Mouse (Mus musculus) fibroblast of lung, adult 2 months (primary cell): Measurements from ENCODE around the gene Rbm24.

Source experiments
- DNase-seq: peaks from one replicate; pipeline ENCODE4 v3.0.0-alpha.2; 2011; ENCODE audit warnings: low read depth

Rbm24 gene

DNA sequence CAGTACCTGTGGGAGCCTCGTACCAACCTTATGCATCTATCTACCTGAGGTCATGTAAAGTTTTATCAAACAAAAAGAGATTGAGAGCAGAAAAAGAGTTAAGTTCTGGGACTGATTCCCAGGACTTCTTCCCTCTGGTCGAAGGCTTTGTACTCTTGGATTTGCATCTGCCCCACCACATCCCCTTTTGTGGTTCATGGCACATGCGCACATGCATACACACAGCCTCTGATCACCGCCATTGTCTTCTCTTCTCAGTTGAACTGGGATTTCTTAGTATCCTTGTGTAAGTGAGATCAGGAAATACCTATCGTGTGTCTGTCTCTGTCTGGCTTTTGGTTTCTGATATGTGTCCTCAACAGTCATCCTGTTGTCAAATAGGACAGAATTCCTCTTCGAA, 20.7 kb downstream of the Rbm24 start:
- no peak for DNase-seq

DNA sequence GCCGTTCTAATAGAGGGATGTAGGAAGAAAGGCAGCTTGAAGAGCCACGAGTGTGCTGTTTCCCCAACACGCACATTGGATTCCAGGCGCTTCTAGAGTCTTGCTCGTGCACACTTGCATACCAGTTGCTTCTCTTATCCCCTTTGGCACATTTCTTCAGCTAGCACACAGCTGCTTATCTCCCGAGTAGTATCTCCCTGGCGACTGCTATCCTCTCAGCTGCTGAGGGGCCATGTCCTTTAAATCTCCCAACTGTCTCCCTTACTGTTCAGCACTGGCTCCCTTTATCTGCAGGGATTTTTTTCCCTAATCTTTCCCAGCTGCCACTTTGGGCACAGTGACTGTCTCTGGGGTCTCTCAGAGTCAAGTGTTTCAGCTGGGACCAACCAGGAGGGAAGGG, 25.8 kb downstream of the Rbm24 start:
- DNase-seq, result no peak

DNA sequence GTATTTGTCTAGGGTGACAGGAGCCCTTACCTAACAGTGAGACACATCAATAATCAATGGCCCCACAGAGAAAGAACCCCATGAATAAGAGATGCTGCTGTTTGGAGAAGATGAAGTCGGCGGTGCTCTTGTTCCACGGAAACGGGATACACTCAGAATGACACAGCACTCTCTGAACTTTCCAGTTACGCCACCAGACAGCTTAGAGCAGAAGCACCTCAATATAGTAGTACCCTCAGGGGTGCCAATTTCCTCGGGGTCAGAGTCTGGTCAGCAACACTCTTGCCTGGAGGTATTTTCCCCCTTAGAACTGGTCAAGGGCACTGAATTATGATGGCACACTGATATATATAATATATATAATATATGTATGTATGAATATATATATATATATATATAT, 27.8 kb downstream of the Rbm24 start:
- no peak for DNase-seq

DNA sequence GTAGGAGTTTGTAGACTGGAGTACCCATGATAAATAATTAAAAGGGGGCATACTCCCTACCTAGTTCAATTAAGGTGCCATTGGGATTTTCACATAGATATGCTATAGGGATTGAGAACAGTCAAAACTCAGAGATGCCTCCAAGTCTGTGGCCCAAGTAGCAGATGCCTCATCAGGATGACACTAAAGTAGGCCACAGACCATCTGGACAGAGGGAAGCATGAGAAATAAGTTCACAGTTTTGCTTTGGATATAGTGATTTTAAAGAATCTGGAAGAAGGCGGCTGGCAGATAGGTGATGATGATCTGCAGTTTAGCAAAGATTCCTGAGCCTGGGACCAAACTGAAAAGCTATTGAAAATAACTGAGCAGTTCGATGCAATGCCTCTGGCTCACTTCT, 30.0 kb downstream of the Rbm24 start:
- no peak for DNase-seq

DNA sequence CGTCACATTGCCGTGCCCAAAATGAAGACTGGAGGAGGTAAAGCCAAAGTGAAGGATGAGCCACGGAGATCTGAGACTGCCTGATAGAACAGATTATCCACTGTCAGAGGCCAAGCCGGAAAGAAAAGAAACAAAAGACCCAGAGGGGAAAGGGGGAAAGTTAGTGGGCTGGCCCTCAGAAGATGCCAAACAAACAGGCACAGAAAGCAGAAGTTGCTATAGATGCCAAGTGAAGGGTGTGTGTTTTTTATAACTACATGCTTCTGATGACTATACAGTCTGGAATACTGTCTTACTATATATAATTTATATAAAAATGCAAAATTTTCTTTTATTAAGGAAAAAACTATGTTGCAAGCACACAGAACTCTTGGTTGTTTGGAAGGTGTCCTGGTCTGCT, 31.7 kb downstream of the Rbm24 start:
- no peak for DNase-seq

DNA sequence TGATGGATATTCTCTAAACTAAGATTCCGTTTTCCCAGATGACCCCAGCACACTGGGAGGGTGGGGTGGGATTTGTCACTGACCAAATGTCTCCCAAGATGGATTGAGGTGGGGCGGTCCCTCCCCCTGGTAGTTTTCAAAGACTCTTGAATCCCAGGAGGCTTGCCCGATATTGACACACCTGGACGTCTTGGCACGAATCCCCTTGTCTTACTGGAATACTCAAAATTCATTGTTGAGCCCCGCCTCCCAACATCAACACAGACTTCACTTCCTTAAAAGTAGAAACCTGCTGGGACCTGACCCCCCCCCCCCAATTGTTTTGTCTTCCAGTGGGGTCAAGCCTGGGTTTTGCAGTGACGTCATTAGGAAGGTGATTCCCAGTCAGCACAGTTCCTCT, 32.4 kb downstream of the Rbm24 start:
- DNase-seq, result no peak

DNA sequence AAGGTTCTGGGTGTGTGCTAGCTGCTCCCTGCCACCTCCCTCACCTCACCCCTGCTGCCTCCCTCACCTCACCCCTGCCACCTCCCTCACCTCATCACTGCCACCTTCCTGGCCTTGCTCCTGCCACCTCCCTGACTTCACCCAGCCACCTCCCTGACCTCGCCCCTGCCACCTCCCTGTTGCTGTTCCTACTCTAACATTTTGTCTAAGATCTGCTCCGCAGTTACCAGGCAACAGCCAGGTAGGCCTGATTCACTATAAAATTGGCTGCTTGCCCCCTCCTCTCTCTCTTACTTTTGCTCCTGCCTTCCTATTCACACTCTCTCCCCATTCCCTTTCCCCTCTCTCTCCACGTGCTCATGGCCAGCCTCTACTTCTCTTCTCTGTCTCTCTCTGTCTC, 33.3 kb downstream of the Rbm24 start:
- DNase-seq, result no peak

DNA sequence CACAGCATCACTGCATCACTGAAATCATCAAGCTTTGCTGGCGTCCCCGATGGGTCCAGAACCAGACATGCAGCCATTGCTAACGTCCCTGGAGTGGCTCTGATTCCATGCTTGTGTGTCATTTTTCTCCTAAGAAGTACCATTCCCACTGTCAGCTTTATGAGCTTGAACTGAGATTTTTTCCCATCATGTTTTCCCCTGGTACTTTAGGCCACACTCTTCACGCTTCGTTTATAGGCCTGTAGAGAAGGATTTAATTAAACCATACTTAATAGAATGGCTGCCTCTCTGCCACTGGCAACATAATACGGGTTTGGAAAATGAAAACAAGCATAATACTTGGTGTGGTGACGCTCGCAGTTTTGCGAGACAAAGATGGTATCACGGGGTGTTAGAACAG, 41.3 kb downstream of the Rbm24 start:
- DNase-seq, result no peak

DNA sequence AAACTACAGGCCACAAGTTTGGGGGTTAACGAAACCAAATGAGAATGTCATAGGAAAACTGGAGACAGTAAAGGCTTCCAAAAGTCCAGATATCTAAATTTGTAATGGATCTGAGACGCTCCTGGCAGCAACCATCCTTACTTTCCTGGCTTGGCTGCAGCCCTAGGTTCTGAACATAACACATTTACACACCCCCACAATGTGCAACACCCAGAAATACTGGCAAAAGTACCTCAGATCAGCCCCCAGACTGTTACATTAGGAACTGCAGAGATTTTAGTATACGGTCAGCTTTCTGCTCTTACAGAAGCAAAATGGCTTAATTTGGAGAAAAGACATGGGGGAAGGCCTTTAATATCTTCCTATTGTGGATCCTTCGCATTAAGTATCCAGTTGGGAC, 44.0 kb downstream of the Rbm24 start:
- DNase-seq, result no peak

DNA sequence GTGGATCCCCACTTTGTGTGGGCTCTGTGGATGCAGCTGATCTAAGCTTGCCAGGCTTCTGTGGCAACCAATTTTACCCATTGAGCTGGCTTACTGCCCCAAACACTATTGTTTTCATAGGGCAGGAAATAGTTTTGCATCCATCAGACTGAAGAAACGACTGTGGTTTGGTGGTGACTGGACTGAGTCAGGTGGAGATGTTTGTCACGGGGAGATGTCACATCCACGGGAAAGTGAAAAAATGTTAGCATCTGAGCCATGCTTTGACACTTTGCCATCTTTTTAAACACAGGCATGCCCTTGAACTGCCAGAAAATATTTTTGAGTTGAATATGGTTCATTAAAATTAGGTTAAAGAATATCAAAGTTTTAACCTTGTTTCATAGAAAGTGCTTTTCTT, 45.5 kb downstream of the Rbm24 start:
- peak; percentile 36 for DNase-seq

DNA sequence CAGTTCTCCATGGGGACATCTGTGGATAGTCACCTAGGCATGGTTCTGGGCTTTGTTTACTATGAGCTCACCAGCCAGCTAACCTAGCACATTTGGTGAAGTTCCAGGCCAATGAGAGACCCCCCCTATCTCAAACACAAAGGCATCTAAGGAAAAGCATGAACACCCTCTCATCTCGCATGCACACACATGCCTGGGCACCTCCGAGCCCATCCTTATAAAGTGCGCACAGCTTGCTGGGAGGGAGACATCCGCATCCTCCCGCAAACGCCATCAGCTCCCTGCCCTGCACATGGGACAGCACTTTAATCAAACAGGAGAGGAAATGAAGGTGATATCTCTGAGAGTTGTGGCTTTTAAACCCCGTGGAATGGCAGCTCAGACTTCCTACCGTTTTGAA, 50.0 kb downstream of the Rbm24 start:
- DNase-seq, result no peak

DNA sequence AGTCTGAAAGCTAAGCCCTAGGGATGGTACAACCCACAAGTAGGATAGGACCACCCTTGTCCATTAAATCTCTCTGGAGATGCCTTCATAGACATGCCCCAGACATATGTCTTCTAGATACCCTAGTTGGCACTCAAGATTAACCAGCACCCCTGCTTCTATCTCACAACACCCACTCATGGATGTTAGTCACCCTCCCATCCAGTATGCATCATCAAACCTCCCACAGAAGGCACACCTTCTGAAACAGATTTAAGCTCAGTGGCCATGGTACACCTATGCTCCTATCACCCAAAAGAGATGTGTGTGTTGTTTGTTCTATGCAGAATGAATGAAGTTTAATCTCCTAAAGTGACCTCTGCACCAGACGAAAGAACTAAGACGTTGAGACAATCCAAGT, 51.3 kb downstream of the Rbm24 start:
- no peak for DNase-seq
